Mouse (Mus musculus): ENCODE measurements at regions not wholly inside any gene's neighbourhood (a gene's known extent, or its start where the extent isn't known, plus 50 kb on each side); places are given as distances from the start of the nearest gene placed in this dataset.

GRCm38 (mm10) chr13:28587977-28588376, 330.6 kb downstream of the Gm11361 start:
- TF ChIP-seq TAL1 (IDR thresholded peaks at IDR 0.05; ENCODE audit: low read length) (no peak), GATA1 (IDR thresholded peaks at IDR 0.05; ENCODE audit: low read length) (no peak)

Data from erythroblast, embryonic 14.5 days (primary cell).